Mouse (Mus musculus): ENCODE data around the gene Oas2. TPM values are rescaled to one million over a fixed set of nuclear protein-coding genes. Genes with fewer than 3 reads are reported as not detected.
A peak's percentile ranks its signal among the peaks of the same experiment; 100 is the strongest.

Oas2 gene
- polyA plus RNA-seq, 1 experiment from 2014 or later, result 0.05 TPM

DNA sequence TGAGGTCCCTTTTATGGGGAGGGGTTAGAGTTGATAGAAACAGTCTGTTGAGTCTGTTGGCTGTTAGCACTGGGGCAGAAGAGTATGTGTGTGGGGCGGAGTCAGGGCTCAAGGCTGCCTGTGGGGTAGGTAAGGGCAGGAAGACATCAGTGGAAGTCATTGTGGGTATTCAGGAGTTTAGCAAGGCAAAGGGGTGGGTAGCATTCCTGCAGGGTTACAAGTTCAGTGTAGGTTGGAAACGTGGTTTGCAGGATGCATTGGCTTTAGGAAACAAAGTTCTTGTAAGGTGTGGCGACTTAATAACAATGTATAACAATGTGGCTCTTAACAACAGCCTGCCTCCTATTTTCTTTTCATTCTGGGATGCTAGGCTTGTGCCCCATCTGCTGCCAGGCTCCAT lies 1.6 kb upstream of the Oas2 start:
- Histone ChIP-seq H3K4me3 (ENCODE audit: low read depth, low read length) (no peak overlapping the region), H3K4me1 (ENCODE audit: control insufficient read depth, insufficient read depth, low read length) (no peaks in the 10 kb centered on the region), H3K9ac (ENCODE audit: low read length) (no peak overlapping the region), H3K9me3 (ENCODE audit: control insufficient read depth, low read length) (no peaks in the 10 kb centered on the region), H3K27ac (ENCODE audit: low read depth, low read length) (no peak overlapping the region), H3K4me2 (no peak overlapping the region), H3K36me3 (ENCODE audit: control insufficient read depth, insufficient read depth, low read length) (no peaks in the 10 kb centered on the region), H3K27me3 (ENCODE audit: control insufficient read depth, insufficient read depth, low read length) (no peaks in the 10 kb centered on the region)
- WGBS, result 79% methylated on average over 3 of the region's 3 CpGs
- no peak for DNase-seq (ENCODE audit: low spot score, missing footprints)
- ATAC-seq (ENCODE audit: low FRiP score), result no peak

DNA sequence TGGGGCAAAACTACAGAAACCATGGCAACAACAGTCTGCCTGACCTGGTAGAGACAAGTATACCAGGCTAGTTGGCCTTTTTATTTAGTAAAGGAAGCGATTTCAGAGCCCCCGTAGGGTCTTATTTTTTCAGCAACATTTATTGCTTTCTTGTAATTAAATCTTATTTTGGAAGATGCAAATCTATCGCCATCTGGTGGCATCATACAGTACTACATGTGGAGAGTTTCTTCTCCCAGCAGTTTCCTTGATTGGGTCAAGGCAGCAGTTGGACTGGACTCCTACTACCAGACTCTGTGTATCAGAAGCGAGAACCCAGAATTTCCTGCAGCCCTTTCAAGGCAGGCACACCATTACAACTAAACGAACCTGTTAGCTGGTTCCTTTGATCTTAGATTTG lies 3.2 kb downstream of the Oas2 start:
- ATAC-seq (ENCODE audit: low FRiP score), result no peak
- no peaks in the 10 kb centered on the region for H3K9me3 ChIP-seq (ENCODE audit: control insufficient read depth, low read length)
- no peak overlapping the region for H3K27ac ChIP-seq (ENCODE audit: low read depth, low read length)
- no peaks in the 10 kb centered on the region for H3K27me3 ChIP-seq (ENCODE audit: control insufficient read depth, insufficient read depth, low read length)
- no peaks in the 10 kb centered on the region for H3K4me1 ChIP-seq (ENCODE audit: control insufficient read depth, insufficient read depth, low read length)
- H3K4me3 ChIP-seq (ENCODE audit: low read depth, low read length), result no peak overlapping the region
- 20% methylated on average over 5 of the region's 5 CpGs for WGBS
- no peak overlapping the region for H3K9ac ChIP-seq (ENCODE audit: low read length)
- DNase-seq (ENCODE audit: low spot score, missing footprints), result peak; percentile 94
- H3K4me2 ChIP-seq, result no peak overlapping the region
- no peaks in the 10 kb centered on the region for H3K36me3 ChIP-seq (ENCODE audit: control insufficient read depth, insufficient read depth, low read length)

DNA sequence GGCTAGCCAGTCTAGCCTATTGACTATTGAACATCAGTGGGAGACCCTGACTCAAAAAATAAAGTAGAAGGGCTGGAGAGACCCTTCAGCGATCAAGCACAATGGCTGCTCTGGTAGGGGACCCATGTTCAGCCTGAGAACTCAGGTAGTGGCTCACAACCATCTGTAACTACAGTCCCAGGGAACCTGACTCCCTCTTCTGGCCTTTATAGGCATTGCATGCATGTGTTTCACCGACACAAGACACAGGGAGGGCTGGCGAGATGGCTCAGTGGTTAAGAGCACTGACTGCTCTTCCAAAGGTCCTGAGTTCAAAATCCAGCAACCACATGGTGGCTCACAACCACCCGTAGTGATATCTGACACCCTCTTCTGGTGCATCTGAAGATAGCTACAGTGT lies 7.5 kb downstream of the Oas2 start:
- Histone ChIP-seq H3K27ac (ENCODE audit: low read depth, low read length) (no peak overlapping the region), H3K36me3 (ENCODE audit: control insufficient read depth, insufficient read depth, low read length) (no peaks in the 10 kb centered on the region), H3K27me3 (ENCODE audit: control insufficient read depth, insufficient read depth, low read length) (no peaks in the 10 kb centered on the region), H3K4me2 (no peak overlapping the region), H3K4me3 (ENCODE audit: low read depth, low read length) (no peak overlapping the region), H3K9me3 (ENCODE audit: control insufficient read depth, low read length) (no peaks in the 10 kb centered on the region), H3K9ac (ENCODE audit: low read length) (no peak overlapping the region), H3K4me1 (ENCODE audit: control insufficient read depth, insufficient read depth, low read length) (no peaks in the 10 kb centered on the region)
- 35% methylated on average over 4 of the region's 4 CpGs for WGBS
- ATAC-seq (ENCODE audit: low FRiP score) (no peak), DNase-seq (ENCODE audit: low spot score, missing footprints) (peak; percentile 91)

DNA sequence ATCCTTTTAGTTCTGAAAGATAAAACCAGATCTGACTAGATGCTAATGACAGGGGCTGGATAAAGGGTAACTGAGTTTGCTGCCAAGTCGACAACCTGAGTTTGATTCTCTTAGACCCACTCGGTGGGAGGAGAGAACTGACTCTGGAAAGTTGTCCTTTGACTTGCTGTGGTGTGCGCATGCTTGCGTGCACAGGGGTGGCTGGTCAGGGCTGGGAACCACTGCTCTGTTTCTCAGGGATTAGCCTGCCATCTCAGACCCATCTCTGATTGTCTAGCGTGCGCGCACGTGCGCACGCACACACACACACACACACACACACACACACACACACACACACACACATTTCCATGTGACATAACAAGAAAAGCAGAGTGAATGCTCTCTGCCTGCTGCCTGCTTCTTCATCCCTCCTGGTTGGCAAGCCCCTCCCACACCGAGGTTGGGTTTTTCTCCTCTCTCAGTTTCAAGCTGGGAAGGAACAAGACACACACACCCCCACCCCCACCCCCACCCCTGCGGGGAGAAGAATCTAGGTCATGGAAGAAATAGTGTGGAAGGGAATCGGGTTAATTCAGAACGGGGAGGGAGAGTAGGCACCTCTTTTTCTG lies 15.2 kb downstream of the Oas2 start:
- no peak overlapping the region for H3K4me2 ChIP-seq
- DNase-seq (ENCODE audit: low spot score, missing footprints), result no peak
- no peak overlapping the region for H3K9ac ChIP-seq (ENCODE audit: low read length)
- no peak overlapping the region for H3K4me3 ChIP-seq (ENCODE audit: low read depth, low read length)
- WGBS, result 71% methylated on average over 14 of the region's 14 CpGs
- no peak for ATAC-seq (ENCODE audit: low FRiP score)
- H3K36me3 ChIP-seq (ENCODE audit: control insufficient read depth, insufficient read depth, low read length), result no peaks in the 10 kb centered on the region
- H3K27me3 ChIP-seq (ENCODE audit: control insufficient read depth, insufficient read depth, low read length), result no peaks in the 10 kb centered on the region
- no peaks in the 10 kb centered on the region for H3K9me3 ChIP-seq (ENCODE audit: control insufficient read depth, low read length)
- H3K27ac ChIP-seq (ENCODE audit: low read depth, low read length), result no peak overlapping the region
- no peaks in the 10 kb centered on the region for H3K4me1 ChIP-seq (ENCODE audit: control insufficient read depth, insufficient read depth, low read length)

DNA sequence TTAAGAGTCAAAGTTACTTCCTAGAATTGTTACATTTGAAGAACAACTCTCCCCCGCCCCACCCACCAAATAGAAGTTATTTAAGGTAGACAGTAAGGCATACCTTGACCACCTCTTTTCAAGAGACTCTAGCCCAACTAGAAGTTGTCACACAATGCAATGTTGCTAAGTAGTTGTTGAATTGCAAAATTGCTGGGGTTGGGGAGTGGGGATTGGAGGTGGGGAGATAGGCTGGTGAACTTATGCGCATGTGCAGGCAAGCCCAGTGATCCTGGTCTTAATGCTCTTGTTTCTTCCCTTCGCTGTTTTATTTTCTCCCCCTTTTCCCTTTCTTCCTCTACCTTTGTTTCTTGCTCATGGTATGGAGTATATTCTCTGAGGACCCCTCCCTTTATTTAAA lies 16.0 kb downstream of the Oas2 start:
- Histone ChIP-seq H3K27me3 (ENCODE audit: control insufficient read depth, insufficient read depth, low read length) (no peaks in the 10 kb centered on the region), H3K36me3 (ENCODE audit: control insufficient read depth, insufficient read depth, low read length) (no peaks in the 10 kb centered on the region), H3K9ac (ENCODE audit: low read length) (no peak overlapping the region), H3K4me3 (ENCODE audit: low read depth, low read length) (no peak overlapping the region), H3K27ac (ENCODE audit: low read depth, low read length) (no peak overlapping the region), H3K4me2 (no peak overlapping the region), H3K4me1 (ENCODE audit: control insufficient read depth, insufficient read depth, low read length) (no peaks in the 10 kb centered on the region), H3K9me3 (ENCODE audit: control insufficient read depth, low read length) (no peaks in the 10 kb centered on the region)
- ATAC-seq (ENCODE audit: low FRiP score) (no peak), DNase-seq (ENCODE audit: low spot score, missing footprints) (no peak)
- 91% methylated on average over 3 of the region's 3 CpGs for WGBS

DNA sequence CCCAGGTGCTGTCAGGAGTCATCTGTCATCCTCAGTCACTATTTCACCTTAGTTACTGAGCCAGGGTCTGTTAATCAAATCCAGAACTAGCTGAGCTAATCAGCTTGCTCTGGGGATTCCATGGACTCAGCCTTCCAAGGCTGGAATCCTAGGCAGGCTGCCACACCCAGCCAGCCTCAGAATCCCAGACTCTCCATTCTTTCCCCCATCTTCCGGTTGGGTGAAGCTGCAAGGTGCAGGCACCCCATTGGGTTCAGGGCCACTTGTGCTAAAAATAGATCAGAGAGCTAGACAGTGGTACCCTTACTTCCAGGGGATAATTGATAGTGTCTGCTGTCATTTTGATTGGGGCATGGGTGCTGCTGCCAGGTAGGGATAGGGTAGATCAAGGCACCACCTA lies 16.9 kb downstream of the Oas2 start:
- no peak overlapping the region for H3K27ac ChIP-seq (ENCODE audit: low read depth, low read length)
- H3K27me3 ChIP-seq (ENCODE audit: control insufficient read depth, insufficient read depth, low read length), result no peaks in the 10 kb centered on the region
- no peaks in the 10 kb centered on the region for H3K36me3 ChIP-seq (ENCODE audit: control insufficient read depth, insufficient read depth, low read length)
- H3K4me1 ChIP-seq (ENCODE audit: control insufficient read depth, insufficient read depth, low read length), result no peaks in the 10 kb centered on the region
- H3K9me3 ChIP-seq (ENCODE audit: control insufficient read depth, low read length), result no peaks in the 10 kb centered on the region
- 71% methylated on average over 1 of the region's 1 CpGs for WGBS
- ATAC-seq (ENCODE audit: low FRiP score) (no peak), DNase-seq (ENCODE audit: low spot score, missing footprints) (no peak)
- no peak overlapping the region for H3K4me2 ChIP-seq
- H3K9ac ChIP-seq (ENCODE audit: low read length), result no peak overlapping the region
- no peak overlapping the region for H3K4me3 ChIP-seq (ENCODE audit: low read depth, low read length)

DNA sequence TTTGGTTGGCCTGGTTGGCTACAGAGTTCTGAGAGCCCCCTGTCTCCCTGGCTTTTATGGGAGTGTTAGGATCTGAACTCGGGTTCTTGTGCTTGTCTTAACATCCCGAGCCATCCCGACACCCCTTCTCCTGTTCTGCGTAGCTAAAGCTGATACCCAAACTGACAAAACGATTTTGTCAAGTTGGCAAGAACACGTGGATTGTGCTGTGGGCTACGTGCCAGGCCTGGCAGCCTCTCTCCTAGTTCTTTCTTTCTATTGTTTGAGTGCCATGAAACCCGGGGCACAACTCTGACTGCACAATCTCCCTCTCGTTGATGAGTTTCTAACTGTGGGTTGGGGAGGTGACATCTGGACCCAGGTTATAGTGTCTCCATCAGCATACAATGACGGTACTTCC lies 20.3 kb downstream of the Oas2 start:
- WGBS, result 79% methylated on average over 10 of the region's 10 CpGs
- Histone ChIP-seq H3K27me3 (ENCODE audit: control insufficient read depth, insufficient read depth, low read length) (no peaks in the 10 kb centered on the region), H3K4me1 (ENCODE audit: control insufficient read depth, insufficient read depth, low read length) (no peaks in the 10 kb centered on the region), H3K27ac (ENCODE audit: low read depth, low read length) (no peak overlapping the region), H3K9me3 (ENCODE audit: control insufficient read depth, low read length) (no peaks in the 10 kb centered on the region), H3K4me2 (no peak overlapping the region), H3K9ac (ENCODE audit: low read length) (no peak overlapping the region), H3K4me3 (ENCODE audit: low read depth, low read length) (no peak overlapping the region), H3K36me3 (ENCODE audit: control insufficient read depth, insufficient read depth, low read length) (no peaks in the 10 kb centered on the region)
- DNase-seq (ENCODE audit: low spot score, missing footprints), result no peak
- ATAC-seq (ENCODE audit: low FRiP score), result no peak

DNA sequence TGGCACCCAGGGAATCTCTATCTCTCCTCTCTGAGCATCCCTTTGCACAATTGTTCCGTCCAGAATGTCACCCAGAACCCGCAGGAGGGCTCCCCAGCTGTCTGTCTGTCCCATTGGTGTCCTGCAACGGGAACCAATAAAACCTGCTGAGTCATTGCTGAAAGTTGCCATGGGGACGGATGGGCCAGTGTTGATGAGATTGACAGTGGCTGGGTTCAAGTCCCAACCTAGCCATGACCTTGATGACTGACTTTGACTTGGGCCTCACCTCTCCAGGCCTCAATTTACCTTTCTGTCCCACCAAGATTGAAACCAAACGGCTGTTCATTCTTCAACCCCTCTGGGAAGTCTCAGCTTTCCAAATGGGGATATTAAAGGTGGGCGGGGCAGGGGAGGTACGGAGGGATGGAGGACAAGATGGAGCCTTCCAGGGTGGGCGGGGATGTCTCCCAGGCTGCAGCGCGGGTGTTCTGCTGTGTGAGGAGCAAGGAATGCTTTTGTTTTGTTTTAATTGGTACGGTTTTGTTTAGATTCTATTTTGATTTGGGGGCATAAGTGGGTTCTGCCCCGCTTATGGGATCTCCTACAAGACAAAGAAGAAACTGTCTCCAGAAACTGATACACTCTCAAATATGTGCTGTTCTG lies 23.7 kb downstream of the Oas2 start:
- ATAC-seq (ENCODE audit: low FRiP score) (no peak), DNase-seq (ENCODE audit: low spot score, missing footprints) (no peak)
- H3K27ac ChIP-seq (ENCODE audit: low read depth, low read length), result no peak overlapping the region
- H3K36me3 ChIP-seq (ENCODE audit: control insufficient read depth, insufficient read depth, low read length), result no peaks in the 10 kb centered on the region
- no peaks in the 10 kb centered on the region for H3K9me3 ChIP-seq (ENCODE audit: control insufficient read depth, low read length)
- no peak overlapping the region for H3K9ac ChIP-seq (ENCODE audit: low read length)
- H3K4me1 ChIP-seq (ENCODE audit: control insufficient read depth, insufficient read depth, low read length), result no peaks in the 10 kb centered on the region
- H3K27me3 ChIP-seq (ENCODE audit: control insufficient read depth, insufficient read depth, low read length), result no peaks in the 10 kb centered on the region
- no peak overlapping the region for H3K4me3 ChIP-seq (ENCODE audit: low read depth, low read length)
- H3K4me2 ChIP-seq, result no peak overlapping the region
- 63% methylated on average over 12 of the region's 12 CpGs for WGBS

DNA sequence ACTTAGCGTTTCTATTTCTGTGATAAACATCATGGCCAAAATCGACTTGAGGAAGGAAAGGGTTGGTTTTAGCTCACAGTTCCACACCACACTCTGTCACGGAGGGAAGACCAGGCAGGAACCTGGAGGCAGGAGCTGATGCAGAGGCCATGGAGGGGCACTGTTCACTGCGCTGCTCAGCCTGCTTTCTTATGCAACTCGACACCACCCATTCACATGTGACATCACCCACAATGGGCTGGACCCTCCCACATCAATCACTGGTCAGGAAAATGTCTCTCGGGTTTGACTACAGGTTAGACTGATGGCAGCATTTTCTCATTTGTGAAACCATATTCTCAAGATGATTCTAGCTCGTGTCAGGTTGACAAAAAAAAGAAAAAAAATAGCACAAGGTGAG lies 28.6 kb downstream of the Oas2 start:
- no peaks in the 10 kb centered on the region for H3K9me3 ChIP-seq (ENCODE audit: control insufficient read depth, low read length)
- no peaks in the 10 kb centered on the region for H3K27me3 ChIP-seq (ENCODE audit: control insufficient read depth, insufficient read depth, low read length)
- no peaks in the 10 kb centered on the region for H3K4me1 ChIP-seq (ENCODE audit: control insufficient read depth, insufficient read depth, low read length)
- 66% methylated on average over 7 of the region's 7 CpGs for WGBS
- no peak overlapping the region for H3K4me2 ChIP-seq
- no peak overlapping the region for H3K27ac ChIP-seq (ENCODE audit: low read depth, low read length)
- ATAC-seq (ENCODE audit: low FRiP score) (no peak), DNase-seq (ENCODE audit: low spot score, missing footprints) (no peak)
- no peak overlapping the region for H3K9ac ChIP-seq (ENCODE audit: low read length)
- no peak overlapping the region for H3K4me3 ChIP-seq (ENCODE audit: low read depth, low read length)
- no peaks in the 10 kb centered on the region for H3K36me3 ChIP-seq (ENCODE audit: control insufficient read depth, insufficient read depth, low read length)
